Mouse (Mus musculus) MEL (cell line): ENCODE data around the gene Rad51b.

ENCODE experiments used
- CHD1 ChIP-seq: IDR thresholded peaks from 2 replicates; pipeline ENCODE4 v1.6.1; 2012; ENCODE audit warnings: low read depth, mild to moderate bottlenecking, inconsistent platforms, low read length, improper control_type of control experiment
- CTCF ChIP-seq, 3 experiments: IDR thresholded peaks in 2 of 3; conservative IDR thresholded peaks in 1 of 3; 2 replicates each; pipeline ENCODE4 v1.5.1; 2011 to 2012; ENCODE audit warnings: low read length in 3 of 3, low read depth in 2 of 3, mild to moderate bottlenecking in 2 of 3, improper control_type of control experiment in 1 of 3, inconsistent platforms in 1 of 3, mixed read lengths in 1 of 3, moderate library complexity in 1 of 3; ENCODE audit not compliant: control insufficient read depth in 1 of 3, insufficient read depth in 1 of 3, poor library complexity in 1 of 3, severe bottlenecking in 1 of 3
- E2F4 ChIP-seq: IDR thresholded peaks from 2 replicates; pipeline ENCODE4 v1.6.1; 2011; ENCODE audit warnings: low read depth, low read length, improper control_type of control experiment, borderline replicate concordance
- EP300 ChIP-seq, 2 experiments: IDR thresholded peaks; 2 replicates each; pipeline ENCODE4 v1.6.1; 2011; ENCODE audit warnings: improper control_type of control experiment in 2 of 2, low read length in 2 of 2, low read depth in 1 of 2, mild to moderate bottlenecking in 1 of 2
- MEF2A ChIP-seq: IDR thresholded peaks from 2 replicates; pipeline ENCODE4 v1.6.1; 2014; ENCODE audit warnings: low read depth, mild to moderate bottlenecking, inconsistent platforms, low read length, improper control_type of control experiment; ENCODE audit not compliant: poor library complexity, insufficient replicate concordance, severe bottlenecking; ENCODE audit errors: extremely low read depth
- POLR2A ChIP-seq, 2 experiments: IDR thresholded peaks; 2 replicates each; pipeline ENCODE4 v1.6.1; 2011 to 2012; ENCODE audit warnings: low read length in 2 of 2, mild to moderate bottlenecking in 2 of 2, control low read depth in 1 of 2, improper control_type of control experiment in 1 of 2, low read depth in 1 of 2, moderate library complexity in 1 of 2; ENCODE audit not compliant: control insufficient read depth in 1 of 2, insufficient read depth in 1 of 2, poor library complexity in 1 of 2
- POLR2AphosphoS2 ChIP-seq: IDR thresholded peaks from 2 replicates; pipeline ENCODE4 v1.6.1; 2011; ENCODE audit warnings: low read length, improper control_type of control experiment
- SIN3A ChIP-seq: IDR thresholded peaks from 2 replicates; pipeline ENCODE4 v1.6.1; 2012; ENCODE audit warnings: low read length, improper control_type of control experiment, inconsistent platforms
- UBTF ChIP-seq: IDR thresholded peaks from 2 replicates; pipeline ENCODE4 v1.6.1; 2012; ENCODE audit warnings: low read depth, mild to moderate bottlenecking, inconsistent platforms, low read length, improper control_type of control experiment, moderate library complexity, borderline replicate concordance; ENCODE audit not compliant: insufficient read depth
- USF1 ChIP-seq: IDR thresholded peaks from 2 replicates; pipeline ENCODE4 v1.6.1; 2014; ENCODE audit warnings: low read depth, mild to moderate bottlenecking, inconsistent platforms, low read length, improper control_type of control experiment, moderate library complexity
- ZC3H11A ChIP-seq: IDR thresholded peaks from 2 replicates; pipeline ENCODE4 v1.6.1; 2012; ENCODE audit warnings: low read depth, mild to moderate bottlenecking, inconsistent platforms, low read length, improper control_type of control experiment

- no peak for TF ChIP-seq MEF2A
- TF ChIP-seq USF1 = no peak
- TF ChIP-seq CHD1 = no peak
- TF ChIP-seq CTCF (IDR thresholded peaks at IDR 0.05 in 2 of 3, conservative IDR thresholded peaks at IDR 0.05 in 1 of 3; ENCODE audit: control insufficient read depth in 1 of 3, insufficient read depth in 1 of 3, low read depth in 2 of 3, low read length in 3 of 3, poor library complexity in 1 of 3, severe bottlenecking in 1 of 3) = no peak
- TF ChIP-seq ZC3H11A = no peak
- TF ChIP-seq UBTF = no peak
- no peak for TF ChIP-seq EP300 (IDR thresholded peaks at IDR 0.05; ENCODE audit: low read depth in 1 of 2, low read length in 2 of 2)
- no peak for TF ChIP-seq E2F4
- no peak for TF ChIP-seq POLR2AphosphoS2
- no peak for TF ChIP-seq POLR2A (IDR thresholded peaks at IDR 0.05; ENCODE audit: control insufficient read depth in 1 of 2, insufficient read depth in 1 of 2, low read depth in 1 of 2, low read length in 2 of 2, poor library complexity in 1 of 2)
- no peak for TF ChIP-seq SIN3A
Measured at GRCm38 (mm10) chr12:79488590-79489242, 191.6 kb downstream of the Rad51b start.
